Mouse (Mus musculus): ENCODE results near the gene Dock2. TPM values are rescaled to one million over a fixed set of nuclear protein-coding genes. Genes with fewer than 3 reads are reported as not detected.

Dock2 gene
- total and polyA plus RNA-seq, 3 experiments: 79.6 to 151 (median 133) TPM

DNA sequence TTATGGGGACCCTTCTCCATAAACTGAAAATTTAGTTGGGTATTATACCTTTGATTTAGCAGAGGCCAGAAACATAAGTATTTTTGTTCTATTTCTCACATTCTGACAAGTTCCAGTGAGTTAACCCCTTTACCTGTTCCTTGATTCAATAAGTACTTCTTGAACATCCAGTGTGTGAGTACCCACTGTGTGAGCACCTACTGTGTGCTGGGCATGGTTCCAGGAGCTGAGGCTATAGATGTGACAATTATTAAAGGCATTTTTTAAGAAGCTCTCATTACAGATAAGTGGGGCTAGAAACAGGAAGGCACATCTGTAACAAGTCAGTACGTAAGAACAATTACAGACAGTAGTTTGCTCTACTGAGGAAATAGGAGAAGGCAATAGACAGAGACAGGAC is 464.4 kb downstream of the Dock2 start:
- Histone ChIP-seq H3K4me3 (replicated peaks in 1 of 3; ENCODE audit: low read depth in 2 of 3, low read length in 2 of 3, poor library complexity in 1 of 3) (no peak overlapping the region), H3K4me1 (ENCODE audit: control insufficient read depth in 1 of 2, insufficient read depth in 2 of 2) (peaks cover 2 to 11% of the 10 kb centered on the region in 2 experiments; a peak in 3 of 4 replicates), H3K79me2 (replicated peaks; ENCODE audit: control insufficient read depth, extremely low read depth, insufficient read depth, poor library complexity, severe bottlenecking) (no peaks in the 10 kb centered on the region), H3K9me3 (replicated peaks; ENCODE audit: low read length) (no peaks in the 10 kb centered on the region), H3K27ac (ENCODE audit: insufficient read depth, low read depth) (no peak overlapping the region), H3K27me3 (replicated peaks) (no peaks in the 10 kb centered on the region), H3K9ac (ENCODE audit: insufficient read depth, low read depth) (no peak overlapping the region), H3K4me2 (ENCODE audit: insufficient read depth, low read depth, poor library complexity, severe bottlenecking) (no peak overlapping the region), H3K36me3 (replicated peaks in 1 of 2; ENCODE audit: control insufficient read depth in 1 of 2, insufficient read depth in 1 of 2, low read length in 1 of 2) (peaks cover 37 to 85% of the 10 kb centered on the region in 2 experiments)
- dilution Hi-C loops (cut with MboI; ENCODE audit: extremely low pct_ligation_motif_present, extremely low pct_unique_long_range_greater_than_20kb, low sequenced_read_pairs) (no loop called here), in situ Hi-C loops (cut with MboI; ENCODE audit: low pct_ligation_motif_present, low pct_unique_long_range_greater_than_20kb, low sequenced_read_pairs) (no loop called here)
- DNase-seq (ENCODE audit: extremely low read depth): no peak
- TF ChIP-seq ZMIZ1 (IDR thresholded peaks at IDR 0.05; ENCODE audit: low read depth, low read length) (no peak), ZKSCAN1 (IDR thresholded peaks at IDR 0.05; ENCODE audit: borderline replicate concordance, low read depth, low read length) (peak; percentile 86)

GRCm38 (mm10) chr11:34317001-34317400 is 466.7 kb downstream of the Dock2 start:
- no peaks in the 10 kb centered on the region for H3K9me3 ChIP-seq (replicated peaks; ENCODE audit: low read length)

DNA sequence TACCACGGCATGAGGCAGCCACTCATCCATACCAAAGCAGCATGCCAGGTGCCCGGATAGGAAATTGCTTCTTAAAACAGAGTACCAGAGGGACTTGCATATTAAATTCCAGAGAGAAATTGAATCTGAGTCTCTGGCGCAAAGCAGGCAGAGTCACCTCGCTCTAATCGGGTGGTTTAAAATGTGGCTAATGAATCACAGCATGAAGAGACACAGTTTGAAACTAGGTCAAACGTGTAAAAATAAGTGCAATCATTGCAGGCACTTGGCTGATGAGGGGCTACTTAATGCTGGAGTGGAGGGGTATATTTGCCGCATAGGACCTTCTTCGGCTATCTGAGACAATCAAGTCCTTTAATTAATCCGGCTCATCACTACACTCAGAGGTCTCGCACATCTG is 467.5 kb downstream of the Dock2 start:
- no peak overlapping the region for H3K27ac ChIP-seq (ENCODE audit: insufficient read depth, low read depth)
- H3K9ac ChIP-seq (ENCODE audit: insufficient read depth, low read depth): no peak overlapping the region
- no peaks in the 10 kb centered on the region for H3K27me3 ChIP-seq (replicated peaks)
- no peak overlapping the region for H3K4me2 ChIP-seq (ENCODE audit: insufficient read depth, low read depth, poor library complexity, severe bottlenecking)
- TF ChIP-seq TCF12 (IDR thresholded peaks at IDR 0.05; ENCODE audit: low read depth, low read length) (no peak), POLR2A (IDR thresholded peaks at IDR 0.05; ENCODE audit: low read depth, low read length) (no peak), JUN (IDR thresholded peaks at IDR 0.05; ENCODE audit: insufficient read depth, low read depth, low read length) (no peak), CHD2 (IDR thresholded peaks at IDR 0.05; ENCODE audit: low read length) (no peak), PAX5 (IDR thresholded peaks at IDR 0.05; ENCODE audit: low read length) (no peak), ZC3H11A (IDR thresholded peaks at IDR 0.05; ENCODE audit: low read depth, low read length) (no peak), MXI1 (IDR thresholded peaks at IDR 0.05; ENCODE audit: low read depth, low read length) (no peak), ZNF384 (IDR thresholded peaks at IDR 0.05; ENCODE audit: low read depth, low read length) (no peak), RAD21 (IDR thresholded peaks at IDR 0.05; ENCODE audit: low read depth, low read length) (no peak), EP300 (IDR thresholded peaks at IDR 0.05; ENCODE audit: low read length) (no peak), MAFK (IDR thresholded peaks at IDR 0.05; ENCODE audit: insufficient replicate concordance, low read length) (no peak), USF2 (conservative IDR thresholded peaks at IDR 0.05; ENCODE audit: low read depth, low read length) (no peak), JUND (conservative IDR thresholded peaks at IDR 0.05; ENCODE audit: low read depth, low read length) (no peak), CTCF (conservative IDR thresholded peaks at IDR 0.05 in 1 of 2, IDR thresholded peaks at IDR 0.05 in 1 of 2; ENCODE audit: low read depth in 2 of 2, low read length in 2 of 2) (no peak), IRF4 (IDR thresholded peaks at IDR 0.05; ENCODE audit: low read depth, low read length) (no peak), TBP (conservative IDR thresholded peaks at IDR 0.05; ENCODE audit: low read depth, low read length) (no peak), SIN3A (IDR thresholded peaks at IDR 0.05; ENCODE audit: low read length) (no peak), MEF2A (IDR thresholded peaks at IDR 0.05; ENCODE audit: borderline replicate concordance, low read depth, low read length) (no peak), ETS1 (conservative IDR thresholded peaks at IDR 0.05; ENCODE audit: low read depth, low read length) (no peak)
- in situ Hi-C loops (cut with MboI; ENCODE audit: low pct_ligation_motif_present, low pct_unique_long_range_greater_than_20kb, low sequenced_read_pairs): no loop called here
- dilution Hi-C loops (cut with MboI; ENCODE audit: extremely low pct_ligation_motif_present, extremely low pct_unique_long_range_greater_than_20kb, low sequenced_read_pairs): no loop called here
- peaks cover 37 to 84% of the 10 kb centered on the region in 2 experiments for H3K36me3 ChIP-seq (replicated peaks in 1 of 2; ENCODE audit: control insufficient read depth in 1 of 2, insufficient read depth in 1 of 2, low read length in 1 of 2)
- no peaks in the 10 kb centered on the region for H3K79me2 ChIP-seq (replicated peaks; ENCODE audit: control insufficient read depth, extremely low read depth, insufficient read depth, poor library complexity, severe bottlenecking)
- no peaks in the 10 kb centered on the region for H3K4me1 ChIP-seq (ENCODE audit: control insufficient read depth in 1 of 2, insufficient read depth in 2 of 2)
- no peak overlapping the region for H3K4me3 ChIP-seq (replicated peaks in 1 of 3; ENCODE audit: low read depth in 2 of 3, low read length in 2 of 3, poor library complexity in 1 of 3)
- no peaks in the 10 kb centered on the region for H3K9me3 ChIP-seq (replicated peaks; ENCODE audit: low read length)
- no peak for DNase-seq (ENCODE audit: extremely low read depth)

More at GRCm38 (mm10) chr11:34317001-34317400, 466.7 kb downstream of the Dock2 start:
- no peaks in the 10 kb centered on the region for H3K79me2 ChIP-seq (replicated peaks; ENCODE audit: control insufficient read depth, extremely low read depth, insufficient read depth, poor library complexity, severe bottlenecking)
- dilution Hi-C loops (cut with MboI; ENCODE audit: extremely low pct_ligation_motif_present, extremely low pct_unique_long_range_greater_than_20kb, low sequenced_read_pairs): no loop called here
- in situ Hi-C loops (cut with MboI; ENCODE audit: low pct_ligation_motif_present, low pct_unique_long_range_greater_than_20kb, low sequenced_read_pairs): no loop called here
- no peaks in the 10 kb centered on the region for H3K4me1 ChIP-seq (ENCODE audit: control insufficient read depth in 1 of 2, insufficient read depth in 2 of 2)
- TF ChIP-seq TCF12 (IDR thresholded peaks at IDR 0.05; ENCODE audit: low read depth, low read length): no peak
- no peak for TF ChIP-seq MYC (IDR thresholded peaks at IDR 0.05; ENCODE audit: low read depth, low read length)
- TF ChIP-seq ETS1 (conservative IDR thresholded peaks at IDR 0.05; ENCODE audit: low read depth, low read length): no peak
- TF ChIP-seq MAZ (IDR thresholded peaks at IDR 0.05; ENCODE audit: low read depth, low read length): no peak
- no peak for TF ChIP-seq CTCF (conservative IDR thresholded peaks at IDR 0.05 in 1 of 2, IDR thresholded peaks at IDR 0.05 in 1 of 2; ENCODE audit: low read depth in 2 of 2, low read length in 2 of 2)
- no peak for TF ChIP-seq RAD21 (IDR thresholded peaks at IDR 0.05; ENCODE audit: low read depth, low read length)
- no peak for TF ChIP-seq MAFK (IDR thresholded peaks at IDR 0.05; ENCODE audit: insufficient replicate concordance, low read length)
- TF ChIP-seq USF2 (conservative IDR thresholded peaks at IDR 0.05; ENCODE audit: low read depth, low read length): no peak
- TF ChIP-seq CHD1 (IDR thresholded peaks at IDR 0.05; ENCODE audit: low read depth, low read length): no peak
- no peak overlapping the region for H3K27ac ChIP-seq (ENCODE audit: insufficient read depth, low read depth)
- no peak overlapping the region for H3K9ac ChIP-seq (ENCODE audit: insufficient read depth, low read depth)
- H3K4me3 ChIP-seq (replicated peaks in 1 of 3; ENCODE audit: low read depth in 2 of 3, low read length in 2 of 3, poor library complexity in 1 of 3): no peak overlapping the region
- no peaks in the 10 kb centered on the region for H3K27me3 ChIP-seq (replicated peaks)
- H3K36me3 ChIP-seq (replicated peaks in 1 of 2; ENCODE audit: control insufficient read depth in 1 of 2, insufficient read depth in 1 of 2, low read length in 1 of 2): peaks cover 37 to 84% of the 10 kb centered on the region in 2 experiments
- no peak overlapping the region for H3K4me2 ChIP-seq (ENCODE audit: insufficient read depth, low read depth, poor library complexity, severe bottlenecking)
- DNase-seq (ENCODE audit: extremely low read depth): no peak
